ENCODE assay signal across 17 mouse cellular contexts in genomic region chr3:115993025-115993424, GRCm38 (mm10). TPM values are rescaled to one million over a fixed set of nuclear protein-coding genes. Genes with fewer than 3 reads are reported as not detected.
DNase-seq lines count a peak whose midpoint lies in the region; ATAC-seq and TF ChIP-seq lines count a peak whose summit lies in the region.
"Had no signal": no experiment of that assay in that cellular context is flagged by ENCODE, and none has a peak within 500 bp of the region (broad histone marks: within the 10 kb centered on the region; RNA-seq: fewer than 3 reads in every experiment).

No protein-coding gene starts in this region.

- H3K9me3 ChIP-seq in liver, embryonic 13.5 days (replicated peaks), result no peaks in the 10 kb centered on the region
- H3K9me3 ChIP-seq: forebrain, embryonic 15.5 days; hindbrain, embryonic 12.5 days had no signal

- H3K4me1 ChIP-seq in kidney, adult 2 months (ENCODE audit: control insufficient read depth, insufficient read depth, low read length), result no peaks in the 10 kb centered on the region
- H3K4me1 ChIP-seq in liver, embryonic 13.5 days (replicated peaks), result peaks cover 7% of the 10 kb centered on the region; the same call in 1 of the 2 replicates
- H3K4me1 ChIP-seq: forebrain, embryonic 15.5 days; hindbrain, embryonic 12.5 days had no signal

- H3K4me2 ChIP-seq in liver, embryonic 13.5 days, result no peak overlapping the region
- H3K4me2 ChIP-seq: forebrain, embryonic 15.5 days; hindbrain, embryonic 12.5 days; limb, embryonic 13.5 days had no signal

- H3K9ac ChIP-seq in liver, embryonic 13.5 days, result no peak overlapping the region
- H3K9ac ChIP-seq: forebrain, embryonic 15.5 days; hindbrain, embryonic 12.5 days; limb, embryonic 13.5 days had no signal

- no peak for TF ChIP-seq POLR2A in kidney, adult 2 months (IDR thresholded peaks at IDR 0.05; ENCODE audit: low read depth, low read length)

- DNase-seq in kidney, adult 2 months, result peak; percentile 49
- no peak for DNase-seq in kidney, adult 9 months
- DNase-seq in kidney, postnatal 25 days, result peak; percentile 38 to 53
- DNase-seq in liver, embryonic 13.5 days, result no peak
- no peak for DNase-seq in cerebellum, postnatal 14 days
- no peak for DNase-seq in lung, postnatal 4 days
- no peak for DNase-seq in B cell, adult 2 months
- DNase-seq: cerebellum, adult 18-20 months; gastrocnemius, adult 2 months; heart, adult 18-20 months; right cerebral cortex, postnatal 25 days; thymus, postnatal 14 days had no signal

- H3K4me3 ChIP-seq in kidney, adult 2 months (ENCODE audit: insufficient read depth, low read depth, low read length), result no peak overlapping the region
- H3K4me3 ChIP-seq in liver, embryonic 13.5 days (replicated peaks), result no peak overlapping the region
- H3K4me3 ChIP-seq: forebrain, embryonic 15.5 days; gastrocnemius, adult 2 months; hindbrain, embryonic 12.5 days; limb, embryonic 13.5 days; megakaryocyte, embryonic 14.5 days had no signal

- H3K27me3 ChIP-seq in kidney, adult 2 months (replicated peaks; ENCODE audit: control insufficient read depth, insufficient read depth, low read length), result no peaks in the 10 kb centered on the region
- no peaks in the 10 kb centered on the region for H3K27me3 ChIP-seq in liver, embryonic 13.5 days
- H3K27me3 ChIP-seq: forebrain, embryonic 15.5 days; hindbrain, embryonic 12.5 days; limb, embryonic 13.5 days; megakaryocyte, embryonic 14.5 days had no signal

- no peak overlapping the region for H3K27ac ChIP-seq in kidney, adult 2 months (ENCODE audit: insufficient read depth, low read depth, low read length)
- H3K27ac ChIP-seq in liver, embryonic 13.5 days, result no peak overlapping the region
- H3K27ac ChIP-seq: forebrain, embryonic 15.5 days; gastrocnemius, adult 2 months; hindbrain, embryonic 12.5 days; limb, embryonic 13.5 days had no signal

- WGBS in kidney, adult 2 months, result 48% methylated on average over 10 of the region's 10 CpGs
- 80% methylated on average over 10 of the region's 10 CpGs for WGBS in liver, embryonic 13.5 days (ENCODE audit: insufficient replicate concordance)

- TF ChIP-seq CTCF in kidney, adult 2 months (conservative IDR thresholded peaks at IDR 0.05; ENCODE audit: insufficient read depth, insufficient read length, low read depth, low read length), result no peak

- ATAC-seq in liver, embryonic 13.5 days (ENCODE audit: low read depth), result peak; percentile 48
- ATAC-seq: forebrain, embryonic 15.5 days; midbrain, embryonic 16.5 days had no signal

- H3K36me3 ChIP-seq in kidney, adult 2 months (ENCODE audit: control insufficient read depth, insufficient read depth, low read length), result peaks cover 3% of the 10 kb centered on the region; the same call in 1 of the 2 replicates
- peaks cover 23% of the 10 kb centered on the region for H3K36me3 ChIP-seq in liver, embryonic 13.5 days

RNA-seq across cellular contexts. Expression of gene Slc30a7, which starts 14.2 kb away (rescaled TPM):
- 9.2 and 14.6 TPM in 2 replicates for polyA plus RNA-seq in kidney, adult 2 months (2012; rRNA removed)
- polyA plus RNA-seq in liver, embryonic 13.5 days (2015; fragmentation: Nextera tagmentation; extraction: Ambion mirVana), result 12.0 and 13.5 TPM in 2 replicates

RNA-seq across cellular contexts. Expression of gene Extl2, which starts 14.2 kb away (rescaled TPM):
- 12.3 and 14.7 TPM in 2 replicates for polyA plus RNA-seq in kidney, adult 2 months (2012; rRNA removed)
- polyA plus RNA-seq in liver, embryonic 13.5 days (2015; fragmentation: Nextera tagmentation; extraction: Ambion mirVana), result 4.8 and 6.7 TPM in 2 replicates

Comparison
In these comparisons a context has a peak if more than half of its experiments do, and no peak if none do; other contexts are left out.
1. DNase-seq: peak in kidney, adult 2 months (single experiment) and kidney, postnatal 25 days (2 of 2); none in kidney, adult 9 months (single experiment), liver, embryonic 13.5 days (single experiment), cerebellum, postnatal 14 days (0 of 2), lung, postnatal 4 days (0 of 2) and B cell, adult 2 months (0 of 2).